Mouse (Mus musculus) urinary bladder, postnatal 4 days (tissue): ENCODE data around the gene Slc7a11.
A peak's percentile ranks its signal among the peaks of the same experiment; 100 is the strongest.

Source experiments
- DNase-seq, 2 experiments: peaks; one replicate each; pipeline ENCODE4 v3.0.0; 2021 to 2022; ENCODE audit warnings: low spot score in 2 of 2

Gene Slc7a11

GRCm38 (mm10) chr3:50001635-50002034 lies 441.8 kb downstream of the Slc7a11 start:
- DNase-seq = no peak

DNA sequence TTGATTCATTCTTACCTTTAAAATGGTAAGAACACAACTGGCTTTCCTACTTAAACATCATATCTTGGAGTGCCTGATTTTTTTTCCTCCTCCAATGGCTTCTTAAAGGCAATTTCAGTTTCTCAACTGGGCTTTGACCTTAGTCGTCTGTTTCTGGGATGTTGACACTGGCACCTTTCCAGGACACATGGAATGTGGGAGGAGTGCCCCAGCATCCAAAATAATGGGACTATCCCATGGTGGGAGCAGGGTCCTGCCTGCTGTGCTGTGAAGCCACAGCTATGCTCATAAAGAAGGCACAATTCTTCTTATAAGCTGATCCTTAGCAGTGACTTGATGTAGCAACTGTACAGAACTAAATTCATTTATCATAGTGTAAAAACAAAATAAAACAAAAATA lies 450.5 kb downstream of the Slc7a11 start:
- DNase-seq = no peak

DNA sequence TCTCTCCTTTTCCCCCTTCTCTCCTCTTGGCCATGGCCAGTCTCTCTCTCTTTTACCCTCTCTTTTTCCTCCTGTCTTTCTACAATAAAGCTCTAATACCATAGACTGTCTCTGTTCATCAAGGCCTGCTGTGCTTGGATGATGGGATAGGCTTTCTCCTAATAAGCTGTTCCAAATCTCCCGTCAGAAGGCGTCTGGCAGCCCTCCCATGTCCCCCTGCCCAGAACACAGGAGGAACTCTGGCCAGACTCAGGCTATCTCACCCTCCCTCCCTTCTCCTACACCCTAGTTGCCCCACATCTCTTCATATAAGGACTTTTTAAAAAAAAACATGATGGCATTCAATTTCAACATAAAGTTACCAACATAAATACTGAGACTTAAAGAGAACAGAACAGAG lies 456.2 kb downstream of the Slc7a11 start:
- DNase-seq = no peak

DNA sequence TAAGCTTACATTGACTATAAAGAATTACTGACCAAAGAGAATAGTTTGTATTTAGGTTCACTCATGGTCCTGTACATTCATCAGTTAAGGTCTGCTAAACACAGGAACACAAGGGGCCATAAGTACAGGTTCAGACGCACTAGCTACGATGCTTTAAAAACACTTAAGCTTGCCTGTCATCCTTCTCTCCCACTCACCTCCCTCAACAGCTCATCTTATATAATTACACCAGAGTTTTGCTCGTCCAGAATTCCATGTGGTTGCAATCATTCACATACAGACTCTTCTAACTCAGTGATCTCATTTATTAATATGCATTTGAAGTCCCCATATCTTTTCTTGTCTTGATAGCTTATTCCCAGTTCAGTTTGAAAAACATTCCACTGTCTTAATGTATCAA lies 458.6 kb downstream of the Slc7a11 start:
- DNase-seq = no peak

GRCm38 (mm10) chr3:49983429-49984268 lies 459.8 kb downstream of the Slc7a11 start:
- DNase-seq = no peak

- DNase-seq = no peak
Measured at GRCm38 (mm10) chr3:49973994-49974393, 469.4 kb downstream of the Slc7a11 start.

DNA sequence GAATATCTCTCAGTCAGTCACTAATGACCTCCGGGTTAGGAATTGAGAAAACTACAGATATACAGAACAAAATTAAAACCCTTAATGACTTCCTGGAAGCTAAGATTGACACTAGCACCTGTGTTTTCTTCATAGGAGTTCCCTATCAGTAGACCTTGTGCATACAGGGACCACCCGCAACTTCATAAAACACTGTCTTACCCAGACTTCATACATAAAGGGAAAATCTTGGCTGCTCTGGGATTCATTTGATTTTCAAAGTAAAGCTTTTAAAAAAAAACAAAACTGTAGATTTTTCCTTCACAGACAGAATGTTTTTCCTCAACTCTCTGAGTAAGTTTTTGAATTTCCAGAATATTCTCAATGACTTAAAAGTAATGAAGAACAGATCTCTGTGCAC lies 477.8 kb downstream of the Slc7a11 start:
- no peak for DNase-seq

DNA sequence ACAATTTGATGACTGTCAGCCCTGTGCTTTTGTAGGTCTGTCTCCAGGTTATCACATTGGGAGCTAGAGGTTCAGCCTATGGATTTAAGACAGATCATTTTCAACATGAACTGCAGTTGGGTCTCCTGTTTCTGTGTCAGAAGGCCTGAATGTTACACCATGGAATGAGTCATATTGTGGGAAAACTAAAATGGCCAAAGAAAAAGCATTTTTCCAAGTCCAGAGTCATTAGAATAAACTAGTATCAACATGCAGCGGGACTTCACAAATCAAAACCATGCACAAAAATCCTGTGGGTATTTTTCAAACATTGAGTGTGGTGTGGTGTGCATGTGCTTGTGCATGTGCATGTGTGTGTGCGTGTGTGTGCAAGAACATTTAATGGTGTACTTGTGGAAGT lies 482.8 kb downstream of the Slc7a11 start:
- DNase-seq = no peak

- DNase-seq = peak in 1 of 2 experiments; percentile 48
Measured at GRCm38 (mm10) chr3:49946845-49947244, 496.6 kb downstream of the Slc7a11 start.

- peak in 1 of 2 experiments; percentile 36 for DNase-seq
Measured at GRCm38 (mm10) chr3:49944783-49945182, 498.6 kb downstream of the Slc7a11 start.

GRCm38 (mm10) chr3:49937611-49938010 lies 505.8 kb downstream of the Slc7a11 start:
- no peak for DNase-seq

- no peak for DNase-seq
Measured at GRCm38 (mm10) chr3:49929496-49929895, 513.9 kb downstream of the Slc7a11 start.

- no peak for DNase-seq
Measured at GRCm38 (mm10) chr3:49928509-49929263, 514.7 kb downstream of the Slc7a11 start.

DNA sequence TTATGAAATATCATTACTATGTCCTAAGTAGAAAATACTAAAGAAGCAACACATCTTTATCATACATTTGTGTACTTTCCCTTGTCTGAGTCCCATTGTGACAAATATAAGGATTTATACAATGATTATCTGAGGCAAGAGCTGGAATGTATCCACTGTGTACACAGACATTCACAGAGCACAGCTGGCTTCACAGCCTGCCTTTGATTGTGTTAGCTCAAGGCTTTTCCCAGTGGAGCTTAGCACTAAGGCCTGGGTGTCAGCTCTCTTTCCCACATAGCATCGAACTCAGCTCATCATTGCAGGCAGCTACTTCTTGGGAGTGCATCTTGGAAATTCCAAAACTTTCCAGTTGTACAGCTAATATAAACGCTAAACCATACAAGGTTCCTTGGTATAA lies 529.5 kb downstream of the Slc7a11 start:
- no peak for DNase-seq

GRCm38 (mm10) chr3:49910922-49911321 lies 532.5 kb downstream of the Slc7a11 start:
- no peak for DNase-seq

GRCm38 (mm10) chr3:49908426-49909341 lies 534.7 kb downstream of the Slc7a11 start:
- DNase-seq = peak in 1 of 2 experiments; percentile 24

- no peak for DNase-seq
Measured at GRCm38 (mm10) chr3:49893945-49894344, 549.5 kb downstream of the Slc7a11 start.

DNA sequence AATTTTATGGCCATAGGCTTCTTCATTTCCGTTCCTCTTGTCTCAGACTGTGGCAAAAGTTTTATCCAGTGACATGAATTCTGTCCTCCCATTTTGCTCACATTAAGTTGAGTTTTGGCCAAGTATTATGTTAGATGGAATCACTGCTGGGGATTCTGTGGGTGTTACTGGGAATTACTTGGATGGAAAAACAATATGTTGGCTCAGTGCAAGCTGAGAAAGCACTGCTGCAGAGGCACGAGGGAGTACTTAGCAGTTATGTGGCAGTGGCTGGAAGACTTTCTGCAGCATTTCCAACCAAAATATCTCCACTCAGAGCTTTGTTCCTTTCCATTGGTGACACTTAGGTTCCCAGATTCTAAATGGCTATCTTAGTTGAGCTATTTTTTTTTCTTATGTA lies 556.1 kb downstream of the Slc7a11 start:
- no peak for DNase-seq

DNA sequence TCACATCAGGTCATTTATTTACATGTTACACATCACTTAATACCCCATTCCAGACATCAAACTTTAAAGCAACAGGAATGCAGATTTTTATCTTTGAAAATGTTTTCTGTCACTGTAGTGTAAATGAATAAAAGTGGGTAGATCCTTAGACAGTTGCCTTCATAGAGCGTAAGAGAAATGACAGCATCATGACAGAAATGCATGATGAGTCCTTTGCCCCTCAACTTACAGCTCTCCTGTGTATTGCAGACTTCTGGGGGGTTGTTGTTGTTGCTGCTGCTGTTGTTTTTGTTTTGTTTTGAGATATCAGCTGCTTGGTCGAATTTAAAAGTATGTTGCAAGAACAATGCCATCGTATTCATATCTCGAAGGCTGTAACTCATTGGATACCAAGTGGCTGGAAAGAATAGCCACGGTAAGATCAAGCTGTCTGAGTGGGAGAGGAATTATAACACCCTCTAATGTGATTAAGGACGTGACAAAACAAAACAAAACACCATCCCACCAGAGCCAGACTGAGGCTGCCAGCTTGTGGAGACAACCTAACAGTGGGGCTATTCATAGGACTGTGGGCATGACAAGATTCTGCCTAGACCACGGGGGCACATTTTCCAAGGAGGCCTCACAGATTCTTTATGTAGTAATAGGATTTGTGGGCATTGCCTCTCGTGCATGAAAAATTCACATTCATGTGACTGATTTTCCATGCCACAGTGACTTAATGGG lies 557.0 kb downstream of the Slc7a11 start:
- no peak for DNase-seq

GRCm38 (mm10) chr3:49880496-49880895 lies 562.9 kb downstream of the Slc7a11 start:
- no peak for DNase-seq

DNA sequence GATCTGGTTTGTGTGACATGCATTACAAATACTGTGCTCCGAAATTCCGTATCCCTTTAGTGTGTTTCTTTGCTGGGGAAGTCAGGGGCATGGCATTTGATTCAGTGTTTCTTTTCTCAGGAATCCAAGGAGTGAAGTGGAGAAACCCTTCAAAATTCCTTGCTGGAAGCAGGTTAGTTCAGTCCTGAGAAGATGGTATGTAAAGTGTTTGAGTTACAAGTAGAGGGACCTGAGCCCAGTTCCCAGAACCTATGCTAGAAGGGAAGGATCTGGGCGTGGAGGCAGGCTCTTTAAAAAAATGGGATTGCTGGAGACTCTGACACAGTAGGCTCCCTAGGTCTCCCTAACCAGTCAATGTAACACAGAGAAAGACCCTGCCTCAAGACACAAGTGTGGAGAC lies 572.6 kb downstream of the Slc7a11 start:
- no peak for DNase-seq
